Mouse (Mus musculus): ENCODE measurements around the gene Fiz1. TPM values are rescaled to one million over a fixed set of nuclear protein-coding genes. Genes with fewer than 3 reads are reported as not detected.
"Not testable (repeated sequence)": the region's sequence is repeated elsewhere in the genome, so short reads cannot be mapped to it uniquely, and the experiment has no call there.

Gene Fiz1
- polyA plus RNA-seq, 1 experiment from 2014 or later = 30.7 TPM

- Histone ChIP-seq H3K9me3 (replicated peaks; ENCODE audit: control insufficient read depth, low read length, poor library complexity, severe bottlenecking) (peaks cover 14% of the 10 kb centered on the region), H3K36me3 (ENCODE audit: control insufficient read depth, insufficient read depth, low read length) (peaks cover 44% of the 10 kb centered on the region), H3K4me3 (ENCODE audit: low read depth, low read length) (no peak overlapping the region), H3K9ac (ENCODE audit: low read depth, low read length) (no peak overlapping the region), H3K27me3 (ENCODE audit: control insufficient read depth, insufficient read depth, low read depth, low read length) (no peaks in the 10 kb centered on the region), H3K4me2 (ENCODE audit: low read length) (no peak overlapping the region), H3K4me1 (ENCODE audit: control insufficient read depth, insufficient read depth, low read length) (no peaks in the 10 kb centered on the region), H3K27ac (ENCODE audit: low read length) (no peak overlapping the region)
- WGBS = 85% methylated on average over 63 of the region's 63 CpGs
- no peak for ATAC-seq
Measured at GRCm38 (mm10) chr7:5030554-5031275, 16.2 kb upstream of the Fiz1 start.

GRCm38 (mm10) chr7:5029946-5030345 lies 15.4 kb upstream of the Fiz1 start:
- H3K4me3 ChIP-seq (ENCODE audit: low read depth, low read length) = no peak overlapping the region
- peaks cover 14% of the 10 kb centered on the region for H3K9me3 ChIP-seq (replicated peaks; ENCODE audit: control insufficient read depth, low read length, poor library complexity, severe bottlenecking)
- ATAC-seq = no peak
- no peak overlapping the region for H3K4me2 ChIP-seq (ENCODE audit: low read length)
- H3K4me1 ChIP-seq (ENCODE audit: control insufficient read depth, insufficient read depth, low read length) = no peaks in the 10 kb centered on the region
- WGBS = 94% methylated on average over 21 of the region's 21 CpGs
- no peaks in the 10 kb centered on the region for H3K27me3 ChIP-seq (ENCODE audit: control insufficient read depth, insufficient read depth, low read depth, low read length)
- H3K27ac ChIP-seq (ENCODE audit: low read length) = no peak overlapping the region
- peaks cover 44% of the 10 kb centered on the region for H3K36me3 ChIP-seq (ENCODE audit: control insufficient read depth, insufficient read depth, low read length)
- no peak overlapping the region for H3K9ac ChIP-seq (ENCODE audit: low read depth, low read length)

GRCm38 (mm10) chr7:5029543-5029942 lies 15.0 kb upstream of the Fiz1 start:
- H3K9me3 ChIP-seq (replicated peaks; ENCODE audit: control insufficient read depth, low read length, poor library complexity, severe bottlenecking) = peaks cover 14% of the 10 kb centered on the region
- H3K27ac ChIP-seq (ENCODE audit: low read length) = no peak overlapping the region
- WGBS = 96% methylated on average over 22 of the region's 22 CpGs
- no peak overlapping the region for H3K9ac ChIP-seq (ENCODE audit: low read depth, low read length)
- peaks cover 44% of the 10 kb centered on the region for H3K36me3 ChIP-seq (ENCODE audit: control insufficient read depth, insufficient read depth, low read length)
- ATAC-seq = no peak
- H3K4me1 ChIP-seq (ENCODE audit: control insufficient read depth, insufficient read depth, low read length) = no peaks in the 10 kb centered on the region
- H3K27me3 ChIP-seq (ENCODE audit: control insufficient read depth, insufficient read depth, low read depth, low read length) = no peaks in the 10 kb centered on the region
- no peak overlapping the region for H3K4me2 ChIP-seq (ENCODE audit: low read length)
- H3K4me3 ChIP-seq (ENCODE audit: low read depth, low read length) = no peak overlapping the region

DNA sequence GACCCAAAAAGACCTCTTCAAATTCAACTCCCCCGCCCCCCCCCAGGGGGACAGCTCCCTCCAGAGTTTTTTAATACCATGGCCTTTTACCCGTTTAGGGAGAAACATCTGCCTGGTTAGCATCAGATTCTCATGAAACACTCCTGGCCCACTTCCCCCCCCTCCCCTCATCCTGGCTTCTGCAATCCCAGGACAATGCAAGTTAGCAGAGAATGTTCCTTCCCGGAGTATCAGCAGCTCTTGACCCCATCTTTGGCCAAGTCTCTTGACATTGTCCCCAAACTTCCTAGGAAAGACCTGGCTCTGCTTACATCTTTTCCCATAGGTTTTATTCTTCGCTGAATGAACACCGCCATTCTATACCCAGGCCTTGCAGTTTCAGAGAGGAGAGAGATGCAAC lies 6.7 kb upstream of the Fiz1 start:
- H3K27ac ChIP-seq (ENCODE audit: low read length) = peak overlapping the region; percentile 78
- H3K9me3 ChIP-seq (replicated peaks; ENCODE audit: control insufficient read depth, low read length, poor library complexity, severe bottlenecking) = no peaks in the 10 kb centered on the region
- no peak for ATAC-seq
- peak overlapping the region; percentile 79 for H3K9ac ChIP-seq (ENCODE audit: low read depth, low read length)
- peaks cover 3% of the 10 kb centered on the region; the same call in 1 of the 2 replicates for H3K36me3 ChIP-seq (ENCODE audit: control insufficient read depth, insufficient read depth, low read length)
- peaks cover 10% of the 10 kb centered on the region for H3K4me1 ChIP-seq (ENCODE audit: control insufficient read depth, insufficient read depth, low read length)
- H3K27me3 ChIP-seq (ENCODE audit: control insufficient read depth, insufficient read depth, low read depth, low read length) = no peaks in the 10 kb centered on the region
- H3K4me3 ChIP-seq (ENCODE audit: low read depth, low read length) = peak overlapping the region; percentile 56
- H3K4me2 ChIP-seq (ENCODE audit: low read length) = peak overlapping the region; percentile 84
- WGBS = 54% methylated on average over 5 of the region's 5 CpGs

GRCm38 (mm10) chr7:5020685-5021084 lies 6.2 kb upstream of the Fiz1 start:
- no peaks in the 10 kb centered on the region; the same call in 1 of the 2 replicates for H3K36me3 ChIP-seq (ENCODE audit: control insufficient read depth, insufficient read depth, low read length)

GRCm38 (mm10) chr7:5020000-5020681 lies 5.6 kb upstream of the Fiz1 start, which contains the start of the genes Zfp865 and Ccdc106:
Gene Zfp865, plus strand, starts transcription at chr7:5020376.
Gene Ccdc106, plus strand, starts transcription at chr7:5020553.
- Histone ChIP-seq H3K9me3 (replicated peaks; ENCODE audit: control insufficient read depth, low read length, poor library complexity, severe bottlenecking) (no peaks in the 10 kb centered on the region), H3K36me3 (ENCODE audit: control insufficient read depth, insufficient read depth, low read length) (no peaks in the 10 kb centered on the region; the same call in 1 of the 2 replicates), H3K4me2 (ENCODE audit: low read length) (peak within 1 kb of the TSS; percentile 84), H3K4me3 (ENCODE audit: low read depth, low read length) (peak within 1 kb of the TSS; percentile 56), H3K27me3 (ENCODE audit: control insufficient read depth, insufficient read depth, low read depth, low read length) (no peaks in the 10 kb centered on the region), H3K27ac (ENCODE audit: low read length) (peak within 1 kb of the TSS; percentile 78), H3K4me1 (ENCODE audit: control insufficient read depth, insufficient read depth, low read length) (peaks cover 14% of the 10 kb centered on the region), H3K9ac (ENCODE audit: low read depth, low read length) (peak within 1 kb of the TSS; percentile 79)
- peak; percentile 92 for ATAC-seq
- WGBS = under 1% methylated on average over 41 of the region's 49 CpGs

More at GRCm38 (mm10) chr7:5020685-5021084, 6.2 kb upstream of the Fiz1 start:
- ATAC-seq = peak; percentile 54
- Histone ChIP-seq H3K27ac (ENCODE audit: low read length) (peak overlapping the region; percentile 78), H3K4me2 (ENCODE audit: low read length) (peak overlapping the region; percentile 84), H3K27me3 (ENCODE audit: control insufficient read depth, insufficient read depth, low read depth, low read length) (no peaks in the 10 kb centered on the region), H3K9me3 (replicated peaks; ENCODE audit: control insufficient read depth, low read length, poor library complexity, severe bottlenecking) (no peaks in the 10 kb centered on the region), H3K9ac (ENCODE audit: low read depth, low read length) (peak overlapping the region; percentile 79), H3K4me1 (ENCODE audit: control insufficient read depth, insufficient read depth, low read length) (peaks cover 14% of the 10 kb centered on the region), H3K4me3 (ENCODE audit: low read depth, low read length) (peak overlapping the region; percentile 56)
- WGBS = under 1% methylated on average over 11 of the region's 15 CpGs

GRCm38 (mm10) chr7:5019576-5019975 lies 5.1 kb upstream of the Fiz1 start:
- peak overlapping the region; percentile 56 for H3K4me3 ChIP-seq (ENCODE audit: low read depth, low read length)
- 27% methylated on average over 8 of the region's 8 CpGs for WGBS
- not testable (repeated sequence) for ATAC-seq; H3K27me3 ChIP-seq (ENCODE audit: control insufficient read depth, insufficient read depth, low read depth, low read length); H3K9me3 ChIP-seq (replicated peaks; ENCODE audit: control insufficient read depth, low read length, poor library complexity, severe bottlenecking); H3K36me3 ChIP-seq (ENCODE audit: control insufficient read depth, insufficient read depth, low read length)
- peak overlapping the region; percentile 46; the same call in 1 of the 2 replicates for H3K9ac ChIP-seq (ENCODE audit: low read depth, low read length)
- peak overlapping the region; percentile 84 for H3K4me2 ChIP-seq (ENCODE audit: low read length)
- peaks cover 14% of the 10 kb centered on the region for H3K4me1 ChIP-seq (ENCODE audit: control insufficient read depth, insufficient read depth, low read length)
- H3K27ac ChIP-seq (ENCODE audit: low read length) = peak overlapping the region; percentile 78

DNA sequence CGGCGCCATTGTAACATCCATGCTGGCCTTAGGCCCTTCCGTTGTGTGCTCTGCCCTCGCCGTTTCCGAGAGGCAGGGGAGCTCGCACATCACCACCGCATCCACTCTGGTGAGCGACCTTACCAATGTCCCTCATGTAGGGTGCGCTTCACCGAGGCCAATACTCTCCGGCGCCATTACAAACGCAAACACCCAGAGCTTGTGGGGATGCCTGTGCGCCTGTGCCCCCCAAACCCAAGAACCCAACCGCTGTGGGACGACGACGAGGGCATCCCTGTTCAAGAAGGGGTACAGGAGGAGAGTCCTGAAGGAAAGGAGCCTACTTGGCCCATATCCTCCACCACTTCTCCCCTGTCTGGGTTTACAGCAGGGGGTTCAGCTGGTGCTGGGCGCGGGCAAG lies 3.4 kb upstream of the Fiz1 start:
- no peak overlapping the region for H3K27ac ChIP-seq (ENCODE audit: low read length)
- H3K4me2 ChIP-seq (ENCODE audit: low read length) = no peak overlapping the region
- H3K27me3 ChIP-seq (ENCODE audit: control insufficient read depth, insufficient read depth, low read depth, low read length) = no peaks in the 10 kb centered on the region
- no peak for ATAC-seq
- WGBS = 98% methylated on average over 21 of the region's 21 CpGs
- H3K9ac ChIP-seq (ENCODE audit: low read depth, low read length) = no peak overlapping the region
- no peaks in the 10 kb centered on the region; the same call in 1 of the 2 replicates for H3K36me3 ChIP-seq (ENCODE audit: control insufficient read depth, insufficient read depth, low read length)
- H3K9me3 ChIP-seq (replicated peaks; ENCODE audit: control insufficient read depth, low read length, poor library complexity, severe bottlenecking) = no peaks in the 10 kb centered on the region
- H3K4me1 ChIP-seq (ENCODE audit: control insufficient read depth, insufficient read depth, low read length) = peaks cover 19% of the 10 kb centered on the region
- H3K4me3 ChIP-seq (ENCODE audit: low read depth, low read length) = no peak overlapping the region

GRCm38 (mm10) chr7:5017352-5017751 lies 2.9 kb upstream of the Fiz1 start:
- H3K4me1 ChIP-seq (ENCODE audit: control insufficient read depth, insufficient read depth, low read length) = peaks cover 19% of the 10 kb centered on the region
- peaks cover 5% of the 10 kb centered on the region; the same call in 1 of the 2 replicates for H3K36me3 ChIP-seq (ENCODE audit: control insufficient read depth, insufficient read depth, low read length)
- ATAC-seq = no peak
- WGBS = 91% methylated on average over 16 of the region's 16 CpGs
- no peaks in the 10 kb centered on the region for H3K9me3 ChIP-seq (replicated peaks; ENCODE audit: control insufficient read depth, low read length, poor library complexity, severe bottlenecking)
- no peak overlapping the region for H3K9ac ChIP-seq (ENCODE audit: low read depth, low read length)
- no peak overlapping the region for H3K4me2 ChIP-seq (ENCODE audit: low read length)
- H3K27me3 ChIP-seq (ENCODE audit: control insufficient read depth, insufficient read depth, low read depth, low read length) = no peaks in the 10 kb centered on the region
- H3K4me3 ChIP-seq (ENCODE audit: low read depth, low read length) = no peak overlapping the region
- H3K27ac ChIP-seq (ENCODE audit: low read length) = no peak overlapping the region
